Mouse (Mus musculus) liver, embryonic 14.5 days (tissue): ENCODE measurements at regions not wholly inside any gene's neighbourhood (a gene's known extent, or its start where the extent isn't known, plus 50 kb on each side); places are given as distances from the start of the nearest gene placed in this dataset.

Source experiments
- CTCF ChIP-seq: IDR thresholded peaks from 2 replicates; pipeline ENCODE4 v1.5.1; 2016; ENCODE audit warnings: antibody characterized with exemption, low read depth, control low read depth
- EP300 ChIP-seq: IDR thresholded peaks from 2 replicates; pipeline ENCODE4 v1.6.1; 2016; ENCODE audit warnings: antibody characterized with exemption, low read depth

GRCm38 (mm10) chr15:72411956-72412355 is 1422.4 kb upstream of the Gm6569 start:
- TF ChIP-seq CTCF (no peak), EP300 (no peak)
